Mouse (Mus musculus): ENCODE measurements around the gene Dennd1a.

Dennd1a gene

GRCm38 (mm10) chr2:37908721-37909506 is 378.3 kb downstream of the Dennd1a start:
- in situ Hi-C loops (cut with MboI, MseI) = no loop called here

DNA sequence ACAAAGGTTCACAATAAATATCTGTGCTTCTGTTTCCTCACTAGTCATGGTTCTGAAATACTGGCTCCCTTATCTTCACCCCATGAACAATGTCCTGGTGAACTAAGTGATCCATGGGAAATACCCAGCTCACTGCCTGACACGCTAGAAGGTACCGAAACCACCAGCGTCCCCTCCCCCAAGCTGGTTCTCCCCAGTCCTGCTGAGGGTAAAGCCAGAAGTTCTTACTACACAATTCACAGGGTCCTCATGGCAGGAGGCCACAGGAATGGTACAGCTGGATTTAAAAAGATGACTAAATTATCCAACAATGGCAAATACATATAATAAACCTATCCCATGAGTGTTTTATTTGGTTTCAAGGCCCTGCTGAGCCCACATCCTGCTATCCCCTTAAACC is 378.9 kb downstream of the Dennd1a start:
- in situ Hi-C loops (cut with MboI, MseI) = no loop called here

DNA sequence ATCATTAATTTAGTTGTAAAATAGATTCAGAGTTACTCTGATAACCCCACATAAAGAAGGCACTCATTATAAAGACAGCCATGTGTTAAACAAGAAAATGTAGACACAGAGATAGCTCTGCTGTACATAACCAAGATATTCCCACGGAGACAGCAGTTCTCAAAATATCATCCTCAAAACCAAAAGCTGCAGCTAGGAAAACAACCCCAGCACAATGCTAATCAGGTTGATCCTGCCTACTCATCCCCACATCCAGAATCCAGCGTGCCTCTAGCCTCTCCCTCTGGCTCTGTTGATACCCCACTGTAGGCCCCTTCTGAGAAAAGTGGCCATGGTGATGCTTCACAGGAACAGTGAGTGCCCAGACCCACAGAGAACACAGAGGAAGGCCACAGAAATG is 380.9 kb downstream of the Dennd1a start:
- in situ Hi-C loops (cut with MboI, MseI) = no loop called here

GRCm38 (mm10) chr2:37903286-37903685 is 383.9 kb downstream of the Dennd1a start:
- in situ Hi-C loops (cut with MboI, MseI) = no loop called here

DNA sequence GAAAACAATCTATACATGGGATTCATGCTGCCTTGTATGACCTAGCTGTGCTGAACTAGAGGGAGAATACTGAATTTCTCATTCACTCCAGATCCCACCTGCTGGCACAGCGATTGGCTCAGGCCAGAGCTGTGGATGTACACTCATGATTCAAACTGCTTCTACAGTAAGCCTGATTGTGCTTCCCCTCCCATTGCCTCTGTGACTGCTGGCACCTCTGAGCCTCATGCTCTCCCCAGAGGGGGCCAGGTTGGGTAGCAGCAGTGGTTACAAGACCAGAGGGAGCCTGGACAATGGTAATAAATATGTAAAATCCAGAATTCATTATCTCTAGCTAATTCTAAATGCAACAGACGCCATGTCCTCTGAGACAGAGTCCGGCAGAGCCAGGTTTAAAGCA is 404.0 kb downstream of the Dennd1a start:
- in situ Hi-C loops (cut with MboI, MseI) = no loop called here

DNA sequence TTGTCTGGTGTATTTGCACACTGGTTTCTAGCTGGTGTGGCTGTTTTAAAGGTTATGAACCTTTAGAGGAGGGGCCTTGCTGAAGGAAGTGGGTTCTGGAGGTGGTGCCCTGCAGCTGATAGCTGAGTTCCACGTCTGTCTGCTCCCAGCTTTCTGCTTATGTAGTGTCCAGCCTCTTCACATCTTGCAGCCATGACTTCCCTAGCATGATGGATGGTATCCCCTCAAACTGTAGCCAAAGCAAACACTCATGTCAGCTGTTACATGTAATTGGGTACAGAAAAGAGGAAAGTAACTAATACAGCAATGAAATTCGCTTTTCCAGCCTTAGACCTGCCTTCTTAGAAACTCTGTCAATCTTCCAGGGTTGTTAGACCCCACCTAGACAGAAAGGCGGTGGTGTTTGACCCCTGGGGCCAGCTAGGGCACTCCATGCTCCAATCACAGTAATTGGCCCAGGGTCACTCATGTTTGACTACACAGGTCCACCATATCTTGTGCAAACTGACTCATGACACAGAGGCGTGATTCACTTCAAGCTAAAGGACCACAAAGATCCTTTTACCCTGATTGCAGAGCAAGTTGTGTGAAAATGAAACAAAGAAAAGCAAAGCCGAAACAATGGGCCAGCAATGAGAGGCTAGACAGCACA is 405.8 kb downstream of the Dennd1a start:
- in situ Hi-C loops (cut with MboI, MseI) = no loop called here

DNA sequence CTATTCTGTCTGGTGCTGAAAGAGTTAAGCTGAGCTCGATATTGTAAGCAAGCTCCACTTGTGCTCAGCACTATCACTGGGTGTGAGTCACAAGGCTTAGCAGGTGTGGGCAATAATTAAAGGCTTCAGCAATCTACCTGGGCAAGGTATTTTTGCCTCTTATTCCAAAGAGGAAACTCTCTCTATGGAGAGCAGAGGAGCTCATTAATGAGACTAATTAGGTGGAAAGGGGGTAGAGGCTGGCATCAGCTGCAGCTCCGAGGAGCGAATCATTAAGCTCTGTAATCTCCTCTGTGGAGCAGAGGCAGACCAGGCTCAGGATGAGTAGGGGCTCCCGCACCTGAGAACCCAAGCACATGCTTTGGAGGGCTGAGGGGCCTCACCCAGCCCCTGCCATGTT is 407.5 kb downstream of the Dennd1a start:
- in situ Hi-C loops (cut with MboI, MseI) = no loop called here

- in situ Hi-C loops (cut with MboI, MseI) = no loop called here
These were observed 414.4 kb downstream of the Dennd1a start for GRCm38 (mm10) chr2:37872791-37873190.

DNA sequence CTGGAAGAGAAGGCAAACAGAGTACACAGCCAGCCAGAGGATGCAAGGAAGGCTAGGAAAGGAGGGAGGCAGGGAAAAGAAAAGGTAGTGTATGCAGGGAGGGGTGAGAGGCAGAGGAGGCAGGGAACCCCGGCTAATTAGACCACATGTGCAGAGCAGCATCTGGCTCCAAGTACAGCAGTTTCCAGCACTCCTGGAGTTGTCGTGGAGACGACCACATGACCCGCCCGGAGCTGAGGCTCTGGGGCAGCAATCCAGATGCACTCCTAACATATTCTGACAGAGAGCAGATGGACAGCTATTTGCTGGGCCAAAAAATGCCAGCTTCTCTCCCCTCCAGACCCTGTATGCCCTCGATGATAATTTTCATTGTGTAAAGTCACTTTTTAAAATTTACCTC is 417.6 kb downstream of the Dennd1a start:
- in situ Hi-C loops (cut with MboI, MseI) = no loop called here

DNA sequence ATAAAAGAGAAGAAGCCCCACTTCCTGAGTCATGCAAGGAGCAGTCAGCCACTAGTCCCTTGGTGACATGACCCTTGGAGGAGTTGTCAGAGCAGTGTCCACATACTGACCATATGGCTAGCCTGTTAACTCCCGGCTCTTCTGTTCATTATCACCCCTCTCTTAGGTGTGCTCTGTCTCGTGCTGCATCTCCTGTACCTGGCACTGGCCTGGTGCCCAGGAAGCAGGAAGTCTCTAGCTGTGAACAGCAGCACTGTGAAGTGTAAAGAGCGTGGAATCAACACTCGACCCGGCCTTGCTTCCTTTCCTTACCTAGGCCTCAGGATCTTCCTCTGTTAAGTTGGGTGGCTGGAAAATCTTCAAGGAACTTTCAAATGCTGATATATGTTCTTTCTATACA is 419.8 kb downstream of the Dennd1a start:
- in situ Hi-C loops (cut with MboI, MseI) = no loop called here

DNA sequence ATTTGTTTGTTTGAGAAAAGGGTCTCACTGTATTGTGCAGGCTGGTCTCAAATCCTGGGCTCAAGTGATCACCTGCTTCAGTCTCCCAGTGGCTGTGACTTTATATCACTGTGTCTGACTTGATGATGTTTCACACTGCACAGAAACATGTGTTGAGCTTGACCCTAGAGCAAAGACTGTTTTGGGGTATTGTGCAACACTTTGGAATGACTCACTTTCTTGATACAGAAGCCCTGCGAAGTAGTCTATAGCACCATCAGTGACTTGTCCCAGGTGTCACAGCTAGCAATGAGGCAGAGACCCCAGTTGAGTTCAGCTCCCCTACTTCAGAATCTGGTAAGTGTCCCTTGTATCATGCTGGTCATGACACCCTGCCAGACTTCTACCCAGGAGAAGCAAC is 429.7 kb downstream of the Dennd1a start:
- in situ Hi-C loops (cut with MboI, MseI) = no loop called here

DNA sequence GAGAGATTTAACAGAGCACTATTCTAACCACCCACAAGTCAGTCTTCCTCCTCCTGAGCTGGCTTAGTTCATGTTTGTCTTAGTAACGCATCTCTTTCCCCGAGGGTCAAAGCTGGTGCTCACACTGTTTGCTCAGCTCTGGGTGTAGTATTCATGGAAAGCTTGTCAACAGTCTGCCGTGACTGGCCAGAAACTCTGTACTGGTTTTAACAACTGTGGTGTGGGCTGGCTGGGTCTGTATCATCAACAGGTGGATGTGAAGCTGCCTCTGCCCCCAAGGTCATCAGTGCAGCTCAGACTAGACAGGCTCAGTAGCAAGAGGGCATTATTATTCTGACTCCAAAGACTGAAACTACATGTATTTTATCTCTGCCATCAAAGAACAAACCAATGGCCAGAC is 430.2 kb downstream of the Dennd1a start:
- in situ Hi-C loops (cut with MboI, MseI) = no loop called here

- in situ Hi-C loops (cut with MboI, MseI) = no loop called here
These were observed 432.0 kb downstream of the Dennd1a start for GRCm38 (mm10) chr2:37855226-37855625.

DNA sequence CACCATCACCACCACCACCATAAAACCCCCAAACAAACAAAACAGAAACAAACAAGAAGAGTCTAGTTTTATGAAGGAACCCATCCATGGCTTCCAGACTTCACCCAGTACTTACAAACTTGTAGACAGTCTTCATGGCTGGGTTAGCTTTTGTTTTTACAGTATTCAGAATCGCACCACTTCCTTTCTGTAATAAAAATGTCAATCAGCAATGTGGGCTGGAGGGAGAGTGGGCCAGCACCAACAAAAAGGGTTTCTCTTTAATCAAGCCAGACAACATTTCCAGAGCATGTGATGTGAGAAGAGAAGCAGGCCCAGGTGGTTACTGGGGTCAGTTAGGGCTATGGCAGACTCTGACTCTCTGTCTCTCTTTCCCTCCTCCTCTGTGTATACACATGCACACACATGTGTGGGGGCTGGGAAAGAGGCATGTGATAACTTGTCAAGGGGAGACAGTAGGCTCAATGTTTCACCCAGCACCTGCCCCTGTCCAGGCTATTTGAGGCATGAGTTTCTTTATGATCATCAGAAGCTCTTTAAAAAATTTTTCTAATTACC is 433.2 kb downstream of the Dennd1a start:
- in situ Hi-C loops (cut with MboI, MseI) = no loop called here

- in situ Hi-C loops (cut with MboI, MseI) = no loop called here
These were observed 436.6 kb downstream of the Dennd1a start for GRCm38 (mm10) chr2:37850626-37851025.

DNA sequence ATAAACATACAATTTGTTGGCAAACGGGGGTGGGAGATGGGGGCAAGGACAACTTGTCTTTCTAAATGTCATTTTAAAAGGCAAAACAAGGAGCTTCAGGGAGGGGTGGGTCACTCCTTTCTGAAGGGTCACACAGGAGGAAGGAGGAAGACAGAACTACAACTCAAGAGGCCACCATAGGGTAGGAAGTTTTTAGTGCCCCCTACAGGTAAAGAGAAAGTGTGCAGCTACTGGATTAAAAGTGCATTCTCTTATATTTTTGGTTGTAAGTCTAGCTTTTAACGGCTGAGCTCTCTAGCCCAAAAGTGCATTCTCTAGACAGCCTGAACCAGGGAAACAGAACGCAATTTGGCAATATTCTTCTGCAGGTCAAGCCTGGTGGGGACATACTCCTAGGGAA is 437.8 kb downstream of the Dennd1a start:
- in situ Hi-C loops (cut with MboI, MseI) = no loop called here

DNA sequence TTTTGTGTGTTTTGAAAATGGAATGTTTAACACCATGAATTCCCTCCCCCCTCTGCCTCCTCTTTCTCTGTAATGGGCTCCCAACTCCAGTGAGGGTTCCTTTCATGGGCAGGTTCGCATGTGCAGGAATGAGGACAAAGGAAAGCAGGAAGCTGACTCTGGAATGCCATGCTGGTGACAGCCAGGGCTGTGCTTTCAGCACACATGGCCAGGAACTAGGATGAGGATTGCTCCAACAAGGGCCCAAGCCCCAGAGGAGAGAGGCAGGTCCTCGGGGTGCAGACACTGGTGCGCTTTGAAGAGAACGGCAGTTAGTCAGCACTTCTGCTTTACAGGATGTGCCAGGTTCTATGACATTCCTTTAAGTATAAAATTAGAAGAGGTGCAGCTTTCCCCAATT is 444.5 kb downstream of the Dennd1a start:
- in situ Hi-C loops (cut with MboI, MseI) = no loop called here

DNA sequence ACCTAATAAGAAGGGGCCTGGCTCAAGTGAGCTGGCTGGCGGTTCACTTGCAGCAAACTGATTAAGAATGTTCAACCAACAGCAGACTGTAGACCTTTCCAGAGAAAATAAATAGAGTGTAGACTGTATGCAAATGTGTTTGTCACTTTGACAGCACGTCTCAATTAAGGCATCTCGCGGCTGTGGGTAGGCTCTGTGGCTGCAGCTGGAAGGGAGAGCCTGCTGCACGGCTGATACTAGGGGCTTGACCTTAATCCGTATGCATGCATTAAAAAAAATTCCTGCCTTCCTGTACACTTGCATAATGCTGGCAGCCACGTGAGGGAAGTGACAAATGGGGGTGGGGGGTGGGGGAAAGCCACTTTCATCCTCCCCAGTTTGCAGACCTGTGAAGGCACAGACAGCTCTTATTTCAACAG is 445.0 kb downstream of the Dennd1a start:
- in situ Hi-C loops (cut with MboI, MseI) = no loop called here

DNA sequence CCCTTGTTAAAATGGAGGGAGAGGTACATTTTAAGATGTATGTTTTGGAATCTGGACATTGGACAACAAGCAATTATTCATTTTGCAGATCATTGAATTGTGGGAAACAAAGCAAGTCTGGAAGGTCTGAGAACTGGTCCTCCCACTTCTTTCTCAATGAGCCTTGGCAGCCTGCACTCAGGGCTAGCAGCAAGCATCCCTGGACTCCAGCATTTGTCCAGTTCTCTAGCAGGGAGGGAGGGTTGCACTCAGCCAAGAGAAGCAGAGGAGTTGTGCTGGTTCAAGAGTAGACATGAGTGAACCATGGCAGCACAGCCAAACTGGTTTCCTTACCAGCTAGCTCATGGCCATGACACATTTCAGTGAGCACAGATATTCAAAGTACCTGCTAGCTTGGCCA is 447.3 kb downstream of the Dennd1a start:
- in situ Hi-C loops (cut with MboI, MseI) = no loop called here

DNA sequence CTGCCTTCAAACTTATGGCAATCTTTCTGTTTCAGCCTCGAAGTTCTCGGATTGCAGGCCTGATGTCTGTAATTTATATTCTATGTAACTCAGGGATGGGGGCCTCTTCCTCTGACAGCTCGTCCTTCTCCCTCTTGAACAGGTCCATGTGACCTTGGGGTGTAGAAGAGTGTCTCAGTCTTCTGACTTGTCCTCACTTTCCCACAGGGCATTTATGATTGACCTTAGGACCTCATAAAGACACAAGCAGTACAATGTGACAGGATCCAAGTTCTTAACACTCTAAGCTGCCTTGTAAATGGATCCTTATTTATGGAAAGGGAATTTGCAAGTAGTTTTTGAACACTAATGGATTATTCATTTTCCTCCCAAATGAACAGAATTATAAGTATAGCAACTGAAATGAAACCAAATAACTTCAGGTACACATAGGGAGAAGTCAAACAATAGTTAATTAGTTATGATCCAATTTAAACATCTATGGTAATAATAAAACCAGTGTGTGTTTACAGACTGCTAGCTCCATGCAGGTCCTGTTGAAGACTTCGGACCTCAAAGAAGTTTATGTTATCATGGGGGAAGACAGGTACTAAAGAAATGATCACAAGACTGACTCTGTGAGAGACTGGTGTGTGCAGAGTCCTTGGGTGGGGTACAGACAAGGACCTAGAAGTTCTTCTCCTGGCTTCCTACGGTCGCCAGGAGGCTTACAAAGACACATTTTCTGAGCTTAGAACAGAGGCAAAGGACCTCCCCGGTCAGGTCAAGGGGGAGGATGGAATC is 448.8 kb downstream of the Dennd1a start:
- in situ Hi-C loops (cut with MboI, MseI) = no loop called here

- in situ Hi-C loops (cut with MboI, MseI) = no loop called here
These were observed 449.6 kb downstream of the Dennd1a start for GRCm38 (mm10) chr2:37837542-37837941.

DNA sequence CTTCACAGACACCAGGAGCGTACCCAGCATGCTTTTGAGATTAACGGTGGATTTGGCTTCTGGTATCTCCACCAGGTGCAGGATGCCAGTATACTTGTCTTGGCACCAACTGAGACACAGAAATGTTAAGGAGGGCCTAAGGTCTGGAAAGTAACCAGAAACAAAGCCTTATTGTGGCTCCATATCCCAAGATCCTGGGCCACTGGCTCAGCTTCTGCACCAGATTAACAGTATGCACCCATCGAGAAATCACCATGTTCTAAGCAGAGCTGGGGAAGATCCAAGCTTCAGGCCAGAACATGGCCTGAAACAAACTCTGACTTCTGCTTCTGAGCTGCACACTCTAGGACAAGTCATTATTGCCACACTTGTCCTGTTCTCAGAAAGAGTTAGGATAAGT is 450.3 kb downstream of the Dennd1a start:
- in situ Hi-C loops (cut with MboI, MseI) = no loop called here
